In genomic region chr8:10629862-10630261, GRCm38 (mm10) we compare ENCODE assay signal across 20 mouse cellular contexts.
A peak's percentile ranks its signal among the peaks of the same experiment; 100 is the strongest.
DNase-seq lines count a peak whose midpoint lies in the region; ATAC-seq lines count a peak whose summit lies in the region.
"Had no signal": no experiment of that assay in that cellular context is flagged by ENCODE, and none has a peak within 500 bp of the region (broad histone marks: within the 10 kb centered on the region; RNA-seq: fewer than 3 reads in every experiment).

No protein-coding gene starts in this region.

- intact Hi-C loops in left cerebral cortex, postnatal 14 days (cut with DNase I) = no loop called here

- peaks cover 8% of the 10 kb centered on the region for H3K27me3 ChIP-seq in hindbrain, embryonic 10.5 days (ENCODE audit: insufficient read depth, poor library complexity, severe bottlenecking)
- H3K27me3 ChIP-seq in hindbrain, embryonic 16.5 days (replicated peaks; ENCODE audit: control insufficient read depth, insufficient read depth, low read length) = no peaks in the 10 kb centered on the region
- H3K27me3 ChIP-seq in lung, embryonic 16.5 days (ENCODE audit: control insufficient read depth, insufficient read depth, low read depth, low read length) = no peaks in the 10 kb centered on the region
- H3K27me3 ChIP-seq in embryonic facial prominence, embryonic 12.5 days = no peaks in the 10 kb centered on the region

- no peaks in the 10 kb centered on the region for H3K36me3 ChIP-seq in hindbrain, embryonic 10.5 days
- no peaks in the 10 kb centered on the region for H3K36me3 ChIP-seq in hindbrain, embryonic 16.5 days (ENCODE audit: control insufficient read depth, insufficient read depth, low read length)
- H3K36me3 ChIP-seq in lung, embryonic 16.5 days (ENCODE audit: control insufficient read depth, insufficient read depth, low read length) = no peaks in the 10 kb centered on the region
- H3K36me3 ChIP-seq in embryonic facial prominence, embryonic 12.5 days = no peaks in the 10 kb centered on the region

- H3K4me2 ChIP-seq in hindbrain, embryonic 16.5 days (ENCODE audit: low read length) = no peak overlapping the region
- no peak overlapping the region for H3K4me2 ChIP-seq in lung, embryonic 16.5 days (ENCODE audit: low read depth, low read length)
- H3K4me2 ChIP-seq in embryonic facial prominence, embryonic 12.5 days (replicated peaks) = no peak overlapping the region
- H3K4me2 ChIP-seq: midbrain, embryonic 11.5 days had no signal

- 51% methylated on average over 5 of the region's 5 CpGs for WGBS in hindbrain, embryonic 10.5 days
- WGBS in hindbrain, embryonic 16.5 days = 45% methylated on average over 5 of the region's 5 CpGs
- 42% methylated on average over 5 of the region's 5 CpGs for WGBS in lung, embryonic 16.5 days
- WGBS in embryonic facial prominence, embryonic 12.5 days = 42% methylated on average over 5 of the region's 5 CpGs

- H3K27ac ChIP-seq in hindbrain, embryonic 10.5 days = peak overlapping the region; percentile 60
- H3K27ac ChIP-seq in hindbrain, embryonic 16.5 days (ENCODE audit: low read depth, low read length) = no peak overlapping the region
- peak overlapping the region; percentile 10 for H3K27ac ChIP-seq in lung, embryonic 16.5 days (ENCODE audit: low read length)
- peak overlapping the region; percentile 67 for H3K27ac ChIP-seq in embryonic facial prominence, embryonic 12.5 days
- H3K27ac ChIP-seq: stomach, postnatal 0 days had no signal

- ATAC-seq in hindbrain, embryonic 16.5 days = no peak
- ATAC-seq in lung, embryonic 16.5 days (ENCODE audit: low read depth) = peak; percentile 72
- no peak for ATAC-seq in embryonic facial prominence, embryonic 12.5 days (ENCODE audit: insufficient number of reproducible peaks, insufficient read depth, low FRiP score, low TSS enrichment)

- H3K4me3 ChIP-seq in hindbrain, embryonic 10.5 days = no peak overlapping the region
- H3K4me3 ChIP-seq in hindbrain, embryonic 16.5 days (ENCODE audit: low read length) = no peak overlapping the region
- no peak overlapping the region for H3K4me3 ChIP-seq in lung, embryonic 16.5 days (ENCODE audit: low read length)
- no peak overlapping the region for H3K4me3 ChIP-seq in embryonic facial prominence, embryonic 12.5 days

- peaks cover 61% of the 10 kb centered on the region for H3K4me1 ChIP-seq in hindbrain, embryonic 10.5 days (replicated peaks)
- H3K4me1 ChIP-seq in hindbrain, embryonic 16.5 days (ENCODE audit: control insufficient read depth, insufficient read depth, low read depth, low read length) = no peaks in the 10 kb centered on the region; the same call in none of the 2 replicates
- H3K4me1 ChIP-seq in lung, embryonic 16.5 days (replicated peaks; ENCODE audit: control insufficient read depth, insufficient read depth, low read length) = no peaks in the 10 kb centered on the region; the same call in 1 of the 2 replicates
- H3K4me1 ChIP-seq in embryonic facial prominence, embryonic 12.5 days = peaks cover 17% of the 10 kb centered on the region

- no peaks in the 10 kb centered on the region for H3K9me3 ChIP-seq in hindbrain, embryonic 10.5 days
- no peaks in the 10 kb centered on the region for H3K9me3 ChIP-seq in hindbrain, embryonic 16.5 days (ENCODE audit: control insufficient read depth, low read length)
- no peaks in the 10 kb centered on the region for H3K9me3 ChIP-seq in lung, embryonic 16.5 days (ENCODE audit: control insufficient read depth, low read length)
- H3K9me3 ChIP-seq in embryonic facial prominence, embryonic 12.5 days = no peaks in the 10 kb centered on the region
- H3K9me3 ChIP-seq: G1E had no signal

- DNase-seq in hindbrain, embryonic 10.5 days (ENCODE audit: low spot score) = no peak
- no peak for DNase-seq in lung, postnatal 14 days
- no peak for DNase-seq in left cerebral cortex, postnatal 14 days (ENCODE audit: low spot score in 2 of 2)
- no peak for DNase-seq in thymus, postnatal 36 days
- DNase-seq: adrenal gland, postnatal 25 days; cerebellum, adult 9-11 months; embryo, embryonic 11 days; heart, adult 18-20 months; heart, postnatal 10 days; kidney, postnatal 25 days; layer of hippocampus, adult 9-11 months; lung, postnatal 10 days; right cerebral cortex, adult 18-20 months; thymus, postnatal 14 days had no signal

- H3K9ac ChIP-seq in hindbrain, embryonic 16.5 days (ENCODE audit: low read depth, low read length) = no peak overlapping the region
- H3K9ac ChIP-seq in lung, embryonic 16.5 days (ENCODE audit: low read length) = no peak overlapping the region
- no peak overlapping the region for H3K9ac ChIP-seq in embryonic facial prominence, embryonic 12.5 days
